Mouse (Mus musculus) left cerebral cortex, postnatal 10 days (tissue): ENCODE results near the gene Gm8068. TPM values are rescaled to one million over a fixed set of nuclear protein-coding genes. Genes with fewer than 3 reads are reported as not detected.
"Not testable (repeated sequence)": the region's sequence is repeated elsewhere in the genome, so short reads cannot be mapped to it uniquely, and the experiment has no call there.

ENCODE experiments used
- DNase-seq, 2 experiments: peaks; one replicate each; pipeline ENCODE4 v3.0.0; 2021 to 2022; ENCODE audit warnings: low spot score in 2 of 2, mixed read lengths in 1 of 2; ENCODE audit errors: extremely low spot score in 1 of 2
- intact Hi-C: fragments of 180-260 bp; cut with DNase I; formaldehyde crosslinking; loops from one replicate; pipeline ENCODE4 v1.15.1; 2025
- total RNA-seq, 2 experiments: library from RNA; stranded (reverse); gene quantifications; 2 replicates each; pipeline ENCODE4 v1.2.3; 2021

Gm8068 gene
- not detected for total RNA-seq

GRCm38 (mm10) chr14:41701785-41702184 lies at the start of gene Gm8068:
Gm8068 (minus strand) TSS chr14:41701885.
- intact Hi-C loops, DNase-seq: not testable (repeated sequence)

GRCm38 (mm10) chr14:41750514-41750913 lies 48.8 kb upstream of the Gm8068 start, which contains the start of gene Gm7929:
Gm7929 (minus strand) TSS chr14:41750614.
- intact Hi-C loops = not testable (repeated sequence)

GRCm38 (mm10) chr14:41723437-41723836 lies 21.8 kb upstream of the Gm8068 start:
- intact Hi-C loops, DNase-seq: not testable (repeated sequence)

More at GRCm38 (mm10) chr14:41750514-41750913, 48.8 kb upstream of the Gm8068 start, which contains the start of gene Gm7929:
- DNase-seq = not testable (repeated sequence)

GRCm38 (mm10) chr14:41717180-41717579 lies 15.5 kb upstream of the Gm8068 start:
- intact Hi-C loops = not testable (repeated sequence)
- DNase-seq = peak in 1 of 2 experiments; percentile 10

GRCm38 (mm10) chr14:41648176-41648575 lies 53.5 kb downstream of the Gm8068 start:
- DNase-seq, intact Hi-C loops: not testable (repeated sequence)

Other genes starting within 250 kb of the Gm8068 start
- not detected for gene Gm7954, start 248.4 kb downstream of the Gm8068 start, total RNA-seq
- under 1 TPM in 1 of 2 experiments, not detected in 1; 0.58 TPM for gene Gm3486, start 212.4 kb downstream of the Gm8068 start, total RNA-seq
- not detected for gene Gm7970, start 146.3 kb downstream of the Gm8068 start, total RNA-seq
- gene 1700049E17Rik2, start 128.7 kb downstream of the Gm8068 start, total RNA-seq = 1 to 10 TPM in 1 of 2 experiments, not detected in 1; 1.4 TPM
- gene Gm3072, start 77.3 kb downstream of the Gm8068 start, total RNA-seq = not detected
- gene Gm3676, start 55.4 kb downstream of the Gm8068 start, total RNA-seq = not detected
- gene Gm7929, start 48.7 kb upstream of the Gm8068 start, total RNA-seq = not detected
- not detected for gene Gm47189, start 70.6 kb upstream of the Gm8068 start, total RNA-seq
- gene Gm7980, start 205.4 kb upstream of the Gm8068 start, total RNA-seq = not detected
- not detected for gene 1700049E17Rik1, start 223.1 kb upstream of the Gm8068 start, total RNA-seq
- gene 1700024B05Rik, start 242.1 kb upstream of the Gm8068 start, total RNA-seq = not detected